Comparison of ENCODE assay signal across 15 mouse cellular contexts in genomic region chr9:25429450-25430213, GRCm38 (mm10). TPM values are rescaled to one million over a fixed set of nuclear protein-coding genes. Genes with fewer than 3 reads are reported as not detected.
DNase-seq lines count a peak whose midpoint lies in the region; ATAC-seq and TF ChIP-seq lines count a peak whose summit lies in the region.
"Had no signal": no experiment of that assay in that cellular context is flagged by ENCODE, and none has a peak within 500 bp of the region (broad histone marks: within the 10 kb centered on the region; RNA-seq: fewer than 3 reads in every experiment).

No protein-coding gene starts in this region.

- H3K27me3 ChIP-seq in neural tube, embryonic 15.5 days (replicated peaks): no peaks in the 10 kb centered on the region
- no peaks in the 10 kb centered on the region for H3K27me3 ChIP-seq in hindbrain, embryonic 12.5 days
- no peaks in the 10 kb centered on the region for H3K27me3 ChIP-seq in lung, postnatal 0 days (replicated peaks; ENCODE audit: insufficient read depth, low read length)
- H3K27me3 ChIP-seq: liver, embryonic 12.5 days; midbrain, embryonic 13.5 days had no signal

- H3K27ac ChIP-seq in neural tube, embryonic 15.5 days (replicated peaks): no peak overlapping the region
- no peak overlapping the region for H3K27ac ChIP-seq in hindbrain, embryonic 12.5 days
- no peak overlapping the region for H3K27ac ChIP-seq in lung, postnatal 0 days (ENCODE audit: low read length)
- H3K27ac ChIP-seq: liver, embryonic 12.5 days; midbrain, embryonic 13.5 days had no signal

- no peak for TF ChIP-seq EP300 in lung, postnatal 0 days (IDR thresholded peaks at IDR 0.05)

- H3K9me3 ChIP-seq in neural tube, embryonic 15.5 days (replicated peaks): no peaks in the 10 kb centered on the region
- no peaks in the 10 kb centered on the region for H3K9me3 ChIP-seq in hindbrain, embryonic 12.5 days (replicated peaks)
- H3K9me3 ChIP-seq in lung, postnatal 0 days (ENCODE audit: low read length): no peaks in the 10 kb centered on the region
- H3K9me3 ChIP-seq: liver, embryonic 12.5 days; midbrain, embryonic 13.5 days had no signal

- no peak for TF ChIP-seq CTCF in lung, postnatal 0 days (IDR thresholded peaks at IDR 0.05)

- H3K4me2 ChIP-seq in neural tube, embryonic 15.5 days: no peak overlapping the region
- H3K4me2 ChIP-seq in hindbrain, embryonic 12.5 days (replicated peaks): no peak overlapping the region
- no peak overlapping the region for H3K4me2 ChIP-seq in lung, postnatal 0 days (replicated peaks; ENCODE audit: low read depth, low read length)
- H3K4me2 ChIP-seq: liver, embryonic 12.5 days; midbrain, embryonic 13.5 days had no signal

- 92% methylated on average over 6 of the region's 6 CpGs for WGBS in neural tube, embryonic 15.5 days
- WGBS in hindbrain, embryonic 12.5 days: 91% methylated on average over 6 of the region's 6 CpGs
- WGBS in lung, postnatal 0 days: 58% methylated on average over 6 of the region's 6 CpGs

- H3K4me1 ChIP-seq in neural tube, embryonic 15.5 days: no peaks in the 10 kb centered on the region
- no peaks in the 10 kb centered on the region for H3K4me1 ChIP-seq in hindbrain, embryonic 12.5 days
- no peaks in the 10 kb centered on the region for H3K4me1 ChIP-seq in lung, postnatal 0 days (ENCODE audit: insufficient read depth, low read depth, low read length)
- H3K4me1 ChIP-seq: liver, embryonic 12.5 days; midbrain, embryonic 13.5 days had no signal

- peak; percentile 55 for ATAC-seq in activated CD4-positive, CD25-positive, alpha-beta regulatory T cell, adult 4 months
- ATAC-seq in neural tube, embryonic 15.5 days (ENCODE audit: low FRiP score): no peak
- no peak for ATAC-seq in hindbrain, embryonic 12.5 days (ENCODE audit: low FRiP score)
- no peak for ATAC-seq in lung, postnatal 0 days
- ATAC-seq: liver, embryonic 12.5 days; midbrain, embryonic 13.5 days had no signal

- H3K4me3 ChIP-seq in neural tube, embryonic 15.5 days (replicated peaks): no peak overlapping the region
- no peak overlapping the region for H3K4me3 ChIP-seq in hindbrain, embryonic 12.5 days
- no peak overlapping the region for H3K4me3 ChIP-seq in lung, postnatal 0 days (ENCODE audit: low read depth, low read length)
- H3K4me3 ChIP-seq: liver, embryonic 12.5 days; midbrain, embryonic 13.5 days had no signal

- no peaks in the 10 kb centered on the region for H3K36me3 ChIP-seq in neural tube, embryonic 15.5 days
- no peaks in the 10 kb centered on the region for H3K36me3 ChIP-seq in hindbrain, embryonic 12.5 days
- H3K36me3 ChIP-seq in lung, postnatal 0 days (ENCODE audit: insufficient read depth, low read length): no peaks in the 10 kb centered on the region
- H3K36me3 ChIP-seq: liver, embryonic 12.5 days; midbrain, embryonic 13.5 days had no signal

- H3K9ac ChIP-seq in neural tube, embryonic 15.5 days (replicated peaks): no peak overlapping the region
- H3K9ac ChIP-seq in hindbrain, embryonic 12.5 days: no peak overlapping the region
- no peak overlapping the region for H3K9ac ChIP-seq in lung, postnatal 0 days (replicated peaks; ENCODE audit: low read depth)
- H3K9ac ChIP-seq: liver, embryonic 12.5 days; midbrain, embryonic 13.5 days had no signal

- DNase-seq in heart, adult 11 months: peak; percentile 87
- no peak for DNase-seq in heart, postnatal 4 days
- peak; percentile 52 to 58 for DNase-seq in layer of hippocampus, adult 8-10 months (ENCODE audit: low spot score in 2 of 2)
- DNase-seq in right cerebral cortex, postnatal 36 days (ENCODE audit: low spot score in 2 of 2): peak; percentile 22 to 38
- no peak for DNase-seq in lung, postnatal 0 days (ENCODE audit: low spot score)
- DNase-seq: cerebellum, adult 11-12 months; gastrocnemius, postnatal 10 days; lung, postnatal 14 days; retina, postnatal 1 day; thymus, postnatal 14 days had no signal

RNA-seq across cellular contexts. Expression of gene Eepd1, which starts 51.7 kb away (rescaled TPM):
- total RNA-seq in heart, postnatal 4 days (2021): 10 to 100 TPM; 20.8 TPM
- polyA plus RNA-seq in activated CD4-positive, CD25-positive, alpha-beta regulatory T cell, adult 4 months (2017; shearing (Covaris generic)): under 1 TPM; 0.32 to 0.56 TPM
- total RNA-seq in layer of hippocampus, adult 8-10 months (2022): 10 to 100 TPM; 18.0 to 22.1 (median 19.6) TPM
- polyA plus RNA-seq in neural tube, embryonic 15.5 days (2015; fragmentation: Nextera tagmentation; extraction: Ambion mirVana): 16.7 and 19.2 TPM in 2 replicates
- 7.5 and 8.0 TPM in 2 replicates for polyA plus RNA-seq in hindbrain, embryonic 12.5 days (2016; fragmentation: Nextera tagmentation; extraction: Ambion mirVana)
- 16.7 and 19.2 TPM in 2 replicates for polyA plus RNA-seq in lung, postnatal 0 days (2015; fragmentation: Nextera tagmentation; extraction: Ambion mirVana)

Comparison
In these comparisons a context has a peak if more than half of its experiments do, and no peak if none do; other contexts are left out.
1. DNase-seq: peak in heart, adult 11 months (single experiment), layer of hippocampus, adult 8-10 months (2 of 2) and right cerebral cortex, postnatal 36 days (2 of 2); none in heart, postnatal 4 days (single experiment) and lung, postnatal 0 days (single experiment).